Comparison of ENCODE assay signal across 13 mouse cellular contexts in the genomic region with DNA sequence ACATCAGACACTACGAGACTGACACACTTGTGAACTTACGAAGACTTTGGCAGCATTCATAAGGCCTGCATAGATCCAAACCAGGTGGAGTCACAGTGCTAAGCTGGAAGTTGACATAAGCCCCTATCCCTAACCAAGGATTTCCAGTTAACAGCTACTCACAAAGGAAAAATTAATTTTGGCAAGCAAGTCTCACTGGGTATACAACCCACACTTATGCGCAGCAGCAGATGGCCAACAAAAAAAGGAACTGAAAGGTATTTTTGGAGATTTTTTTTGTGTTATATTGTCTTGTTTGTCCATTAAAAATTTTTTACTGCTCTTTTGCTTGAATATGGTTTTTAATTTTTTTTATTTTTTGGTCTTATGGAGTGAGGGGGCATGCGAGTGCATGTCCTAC.
"Had no signal": no experiment of that assay in that cellular context is flagged by ENCODE, and none has a peak within 500 bp of the region (broad histone marks: within the 10 kb centered on the region; RNA-seq: fewer than 3 reads in every experiment).

No protein-coding gene starts in this region.

- H3K4me3 ChIP-seq: hindbrain, embryonic 15.5 days; kidney, embryonic 15.5 days; limb, embryonic 15.5 days; liver, embryonic 12.5 days; megakaryocyte, embryonic 14.5 days; midbrain, embryonic 15.5 days; neural tube, embryonic 12.5 days had no signal

- DNase-seq: kidney, adult 2 months; kidney, postnatal 25 days; lung, embryonic 14.5 days; lung, postnatal 10 days; thymus, postnatal 4 days had no signal

- H3K27ac ChIP-seq: hindbrain, embryonic 15.5 days; kidney, embryonic 15.5 days; limb, embryonic 15.5 days; liver, embryonic 12.5 days; macrophage; midbrain, embryonic 15.5 days; neural tube, embryonic 12.5 days had no signal
